In genomic region chr17:80431997-80432396, GRCm38 (mm10) we compare ENCODE assay signal across 24 mouse cellular contexts. TPM values are rescaled to one million over a fixed set of nuclear protein-coding genes. Genes with fewer than 3 reads are reported as not detected.
"Had no signal": no experiment of that assay in that cellular context is flagged by ENCODE, and none has a peak within 500 bp of the region (broad histone marks: within the 10 kb centered on the region; RNA-seq: fewer than 3 reads in every experiment).

No protein-coding gene starts in this region.

- H3K9ac ChIP-seq: liver, embryonic 12.5 days; liver, embryonic 15.5 days; lung, embryonic 15.5 days; midbrain, embryonic 13.5 days; neural tube, embryonic 13.5 days had no signal

- ATAC-seq: liver, embryonic 12.5 days; midbrain, embryonic 13.5 days; midbrain, embryonic 16.5 days had no signal

- H3K27ac ChIP-seq: kidney, postnatal 0 days; liver, embryonic 12.5 days; liver, embryonic 15.5 days; lung, embryonic 15.5 days; midbrain, embryonic 10.5 days; midbrain, embryonic 13.5 days; neural tube, embryonic 13.5 days had no signal

- H3K4me1 ChIP-seq: liver, embryonic 12.5 days; liver, embryonic 15.5 days; lung, embryonic 15.5 days; midbrain, embryonic 10.5 days had no signal

- H3K4me3 ChIP-seq: liver, embryonic 12.5 days; liver, embryonic 15.5 days; lung, embryonic 15.5 days; megakaryocyte, embryonic 14.5 days; midbrain, embryonic 10.5 days; midbrain, embryonic 13.5 days; myocyte; neural tube, embryonic 13.5 days had no signal

- H3K27me3 ChIP-seq: liver, embryonic 12.5 days; liver, embryonic 15.5 days; lung, embryonic 15.5 days; megakaryocyte, embryonic 14.5 days; midbrain, embryonic 13.5 days; neural tube, embryonic 13.5 days had no signal

- DNase-seq: kidney, adult 11 months; kidney, postnatal 25 days; lung, adult 18-20 months; lung, postnatal 10 days; lung, postnatal 36 days; retina, postnatal 1 day; thymus, adult 18-20 months; thymus, postnatal 36 days had no signal

- H3K9me3 ChIP-seq: liver, embryonic 12.5 days; liver, embryonic 15.5 days; lung, embryonic 15.5 days; megakaryocyte, embryonic 14.5 days; midbrain, embryonic 10.5 days; midbrain, embryonic 13.5 days; neural tube, embryonic 13.5 days had no signal

- H3K4me2 ChIP-seq: liver, embryonic 12.5 days; liver, embryonic 15.5 days; lung, embryonic 15.5 days; midbrain, embryonic 13.5 days; neural tube, embryonic 13.5 days had no signal

RNA-seq across cellular contexts. Expression of gene Gm10190, which starts 58.7 kb away (rescaled TPM):
- total RNA-seq: monocyte, adult 5-6 weeks; neutrophil, adult 5-6 weeks had no signal
- polyA plus RNA-seq: large intestine, adult 2 months; liver, embryonic 15.5 days; myocyte; spleen, adult 2 months; stomach, embryonic 16.5 days; urinary bladder, adult 2 months had no signal
